Mouse (Mus musculus): ENCODE measurements around the gene Phactr3. TPM values are rescaled to one million over a fixed set of nuclear protein-coding genes. Genes with fewer than 3 reads are reported as not detected.

Gene Phactr3
- polyA plus RNA-seq, 1 experiment: not detected

DNA sequence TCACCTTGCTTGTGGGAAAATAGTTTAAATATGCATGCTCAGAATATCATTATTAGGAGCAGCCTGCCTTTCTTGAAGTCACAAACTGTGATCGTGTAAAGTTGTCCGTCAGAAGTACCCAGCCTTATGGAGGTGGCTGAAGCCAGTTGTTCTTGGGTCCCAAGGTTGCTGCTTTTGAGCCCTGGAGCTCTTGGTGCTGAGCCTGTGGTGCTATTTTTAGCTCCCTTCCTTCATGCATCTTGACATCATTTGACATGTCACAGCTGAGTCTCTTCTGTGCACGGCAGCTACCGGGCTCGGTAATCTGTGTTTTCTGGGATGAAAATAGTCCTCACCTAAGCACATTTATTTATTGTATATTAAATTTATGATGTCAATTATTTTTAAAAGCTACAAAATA, 76.1 kb downstream of the Phactr3 start:
- H3K4me2 ChIP-seq (ENCODE audit: low read depth): no peak overlapping the region
- TF ChIP-seq POLR2AphosphoS2 (IDR thresholded peaks at IDR 0.05; ENCODE audit: insufficient read length, low read depth): no peak
- TF ChIP-seq E2F4 (IDR thresholded peaks at IDR 0.05; ENCODE audit: insufficient read depth): no peak
- no peak for TF ChIP-seq TCF12 (IDR thresholded peaks at IDR 0.05; ENCODE audit: insufficient read depth, poor library complexity, severe bottlenecking)
- TF ChIP-seq CEBPB (IDR thresholded peaks at IDR 0.05; ENCODE audit: insufficient read depth, poor library complexity, severe bottlenecking): no peak
- TF ChIP-seq TCF3 (IDR thresholded peaks at IDR 0.05; ENCODE audit: insufficient read length, low read depth): no peak
- TF ChIP-seq MYOG (IDR thresholded peaks at IDR 0.05; ENCODE audit: control insufficient read depth in 1 of 3, insufficient read depth in 1 of 3, insufficient read length in 2 of 3, low read depth in 2 of 3): no peak
- TF ChIP-seq REST (IDR thresholded peaks at IDR 0.05; ENCODE audit: insufficient read depth, insufficient read length): no peak
- TF ChIP-seq USF1 (IDR thresholded peaks at IDR 0.05; ENCODE audit: low read depth): no peak
- no peak for TF ChIP-seq MYOD1 (IDR thresholded peaks at IDR 0.05; ENCODE audit: control insufficient read depth in 1 of 3, insufficient read length in 2 of 3, low read depth in 2 of 3)
- TF ChIP-seq POLR2A (IDR thresholded peaks at IDR 0.05; ENCODE audit: insufficient read length, low read depth): no peak
- no peak for TF ChIP-seq MAX (IDR thresholded peaks at IDR 0.05; ENCODE audit: low read depth)
- no peak for TF ChIP-seq SRF (IDR thresholded peaks at IDR 0.05; ENCODE audit: control insufficient read depth, insufficient read length, low read depth)
- no peak overlapping the region for H3ac ChIP-seq (ENCODE audit: control insufficient read depth, insufficient read length)
- H3K27me3 ChIP-seq (ENCODE audit: control insufficient read depth, insufficient read depth, insufficient read length): no peaks in the 10 kb centered on the region
- H3K79me2 ChIP-seq (ENCODE audit: control insufficient read depth, insufficient read depth): no peaks in the 10 kb centered on the region
- no peaks in the 10 kb centered on the region for H3K36me3 ChIP-seq (ENCODE audit: control insufficient read depth, insufficient read depth)
- H3K4me3 ChIP-seq: no peak overlapping the region

DNA sequence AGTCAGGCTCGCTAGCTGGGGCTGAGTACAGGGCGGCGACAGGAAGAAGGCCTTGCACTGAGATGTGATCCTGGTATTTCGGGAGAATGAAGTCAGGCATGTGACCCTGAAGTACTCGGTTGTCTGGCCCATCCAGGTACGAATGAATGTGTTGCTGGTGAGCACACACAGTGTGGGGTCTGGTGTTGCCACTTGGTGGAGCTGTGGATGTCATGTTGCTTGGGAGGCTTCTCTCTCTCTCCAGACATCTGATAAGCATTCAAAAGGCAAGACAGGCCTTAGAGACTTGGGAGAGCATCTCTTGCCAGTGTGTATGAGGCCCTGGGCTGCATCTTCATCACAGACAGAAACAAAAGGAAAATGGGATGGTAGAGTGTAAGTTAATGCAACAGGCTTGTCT, 77.3 kb downstream of the Phactr3 start:
- no peak for TF ChIP-seq MYOD1 (IDR thresholded peaks at IDR 0.05; ENCODE audit: control insufficient read depth in 1 of 3, insufficient read length in 2 of 3, low read depth in 2 of 3)
- no peak for TF ChIP-seq MYOG (IDR thresholded peaks at IDR 0.05; ENCODE audit: control insufficient read depth in 1 of 3, insufficient read depth in 1 of 3, insufficient read length in 2 of 3, low read depth in 2 of 3)
- no peak for TF ChIP-seq E2F4 (IDR thresholded peaks at IDR 0.05; ENCODE audit: insufficient read depth)
- no peak for TF ChIP-seq REST (IDR thresholded peaks at IDR 0.05; ENCODE audit: insufficient read depth, insufficient read length)
- no peak for TF ChIP-seq SRF (IDR thresholded peaks at IDR 0.05; ENCODE audit: control insufficient read depth, insufficient read length, low read depth)
- no peak for TF ChIP-seq POLR2A (IDR thresholded peaks at IDR 0.05; ENCODE audit: insufficient read length, low read depth)
- no peak for TF ChIP-seq TCF3 (IDR thresholded peaks at IDR 0.05; ENCODE audit: insufficient read length, low read depth)
- TF ChIP-seq MAX (IDR thresholded peaks at IDR 0.05; ENCODE audit: low read depth): no peak
- no peak for TF ChIP-seq TCF12 (IDR thresholded peaks at IDR 0.05; ENCODE audit: insufficient read depth, poor library complexity, severe bottlenecking)
- no peak for TF ChIP-seq CEBPB (IDR thresholded peaks at IDR 0.05; ENCODE audit: insufficient read depth, poor library complexity, severe bottlenecking)
- TF ChIP-seq USF1 (IDR thresholded peaks at IDR 0.05; ENCODE audit: low read depth): no peak
- no peak for TF ChIP-seq POLR2AphosphoS2 (IDR thresholded peaks at IDR 0.05; ENCODE audit: insufficient read length, low read depth)
- Histone ChIP-seq H3K4me2 (ENCODE audit: low read depth) (no peak overlapping the region), H3K36me3 (ENCODE audit: control insufficient read depth, insufficient read depth) (no peaks in the 10 kb centered on the region), H3K79me2 (ENCODE audit: control insufficient read depth, insufficient read depth) (no peaks in the 10 kb centered on the region), H3ac (ENCODE audit: control insufficient read depth, insufficient read length) (no peak overlapping the region), H3K4me3 (no peak overlapping the region), H3K27me3 (ENCODE audit: control insufficient read depth, insufficient read depth, insufficient read length) (no peaks in the 10 kb centered on the region)

DNA sequence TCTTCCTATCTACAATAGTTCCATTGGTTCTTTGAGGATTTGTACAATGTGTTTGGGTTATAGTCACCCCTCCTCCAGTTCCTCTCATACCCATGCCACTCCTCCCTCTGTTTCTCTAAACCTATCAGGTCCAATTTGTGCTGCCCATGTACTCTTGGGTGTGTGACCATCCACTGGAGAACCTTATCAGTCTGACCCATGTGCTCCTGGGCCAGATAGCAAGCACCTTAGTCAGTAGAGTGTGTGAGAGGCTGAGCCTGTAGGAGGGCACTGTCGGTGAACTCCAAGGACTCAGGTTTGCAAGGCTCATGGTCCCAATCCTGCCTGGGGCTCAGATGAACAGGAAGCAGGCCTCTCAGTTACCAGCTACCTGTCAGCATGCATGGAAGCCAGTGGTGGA, 78.8 kb downstream of the Phactr3 start:
- no peaks in the 10 kb centered on the region for H3K27me3 ChIP-seq (ENCODE audit: control insufficient read depth, insufficient read depth, insufficient read length)
- no peaks in the 10 kb centered on the region for H3K79me2 ChIP-seq (ENCODE audit: control insufficient read depth, insufficient read depth)
- TF ChIP-seq POLR2A (IDR thresholded peaks at IDR 0.05; ENCODE audit: insufficient read length, low read depth) (no peak), SRF (IDR thresholded peaks at IDR 0.05; ENCODE audit: control insufficient read depth, insufficient read length, low read depth) (no peak), MAX (IDR thresholded peaks at IDR 0.05; ENCODE audit: low read depth) (no peak), MYOG (IDR thresholded peaks at IDR 0.05; ENCODE audit: control insufficient read depth in 1 of 3, insufficient read depth in 1 of 3, insufficient read length in 2 of 3, low read depth in 2 of 3) (no peak), TCF12 (IDR thresholded peaks at IDR 0.05; ENCODE audit: insufficient read depth, poor library complexity, severe bottlenecking) (no peak), USF1 (IDR thresholded peaks at IDR 0.05; ENCODE audit: low read depth) (no peak), CEBPB (IDR thresholded peaks at IDR 0.05; ENCODE audit: insufficient read depth, poor library complexity, severe bottlenecking) (no peak), REST (IDR thresholded peaks at IDR 0.05; ENCODE audit: insufficient read depth, insufficient read length) (no peak), E2F4 (IDR thresholded peaks at IDR 0.05; ENCODE audit: insufficient read depth) (no peak), TCF3 (IDR thresholded peaks at IDR 0.05; ENCODE audit: insufficient read length, low read depth) (no peak), MYOD1 (IDR thresholded peaks at IDR 0.05; ENCODE audit: control insufficient read depth in 1 of 3, insufficient read length in 2 of 3, low read depth in 2 of 3) (no peak), POLR2AphosphoS2 (IDR thresholded peaks at IDR 0.05; ENCODE audit: insufficient read length, low read depth) (no peak)
- no peak overlapping the region for H3K4me2 ChIP-seq (ENCODE audit: low read depth)
- H3K36me3 ChIP-seq (ENCODE audit: control insufficient read depth, insufficient read depth): no peaks in the 10 kb centered on the region
- H3K4me3 ChIP-seq: no peak overlapping the region
- no peak overlapping the region for H3ac ChIP-seq (ENCODE audit: control insufficient read depth, insufficient read length)

DNA sequence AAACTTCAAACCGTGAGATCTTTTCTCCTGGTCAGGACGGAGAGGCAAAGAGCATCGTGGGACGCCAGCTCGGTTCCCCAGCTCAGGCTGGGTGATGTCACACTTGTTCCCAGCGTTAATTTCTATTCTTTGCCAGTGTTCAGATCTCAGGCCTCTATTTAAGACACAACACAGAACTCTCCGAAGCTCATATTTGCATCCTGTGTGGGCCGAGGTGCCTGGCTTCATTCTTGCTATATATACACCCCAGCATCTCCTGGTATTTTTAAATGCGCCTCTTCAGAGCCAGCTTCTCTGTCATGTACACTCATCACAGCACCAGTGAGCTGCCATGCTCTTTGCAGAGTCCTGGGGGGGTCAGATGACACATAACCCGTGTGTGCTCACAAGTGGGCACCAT, 85.7 kb downstream of the Phactr3 start:
- TF ChIP-seq MYOG (IDR thresholded peaks at IDR 0.05; ENCODE audit: control insufficient read depth in 1 of 3, insufficient read depth in 1 of 3, insufficient read length in 2 of 3, low read depth in 2 of 3): no peak
- no peak for TF ChIP-seq CEBPB (IDR thresholded peaks at IDR 0.05; ENCODE audit: insufficient read depth, poor library complexity, severe bottlenecking)
- TF ChIP-seq TCF12 (IDR thresholded peaks at IDR 0.05; ENCODE audit: insufficient read depth, poor library complexity, severe bottlenecking): no peak
- no peak for TF ChIP-seq E2F4 (IDR thresholded peaks at IDR 0.05; ENCODE audit: insufficient read depth)
- no peak for TF ChIP-seq SRF (IDR thresholded peaks at IDR 0.05; ENCODE audit: control insufficient read depth, insufficient read length, low read depth)
- TF ChIP-seq MAX (IDR thresholded peaks at IDR 0.05; ENCODE audit: low read depth): no peak
- TF ChIP-seq MYOD1 (IDR thresholded peaks at IDR 0.05; ENCODE audit: control insufficient read depth in 1 of 3, insufficient read length in 2 of 3, low read depth in 2 of 3): no peak
- TF ChIP-seq POLR2A (IDR thresholded peaks at IDR 0.05; ENCODE audit: insufficient read length, low read depth): no peak
- TF ChIP-seq POLR2AphosphoS2 (IDR thresholded peaks at IDR 0.05; ENCODE audit: insufficient read length, low read depth): no peak
- no peak for TF ChIP-seq REST (IDR thresholded peaks at IDR 0.05; ENCODE audit: insufficient read depth, insufficient read length)
- TF ChIP-seq USF1 (IDR thresholded peaks at IDR 0.05; ENCODE audit: low read depth): no peak
- no peak for TF ChIP-seq TCF3 (IDR thresholded peaks at IDR 0.05; ENCODE audit: insufficient read length, low read depth)
- H3K4me3 ChIP-seq: no peak overlapping the region
- no peak overlapping the region for H3ac ChIP-seq (ENCODE audit: control insufficient read depth, insufficient read length)
- no peaks in the 10 kb centered on the region for H3K27me3 ChIP-seq (ENCODE audit: control insufficient read depth, insufficient read depth, insufficient read length)
- no peaks in the 10 kb centered on the region for H3K79me2 ChIP-seq (ENCODE audit: control insufficient read depth, insufficient read depth)
- no peak overlapping the region for H3K4me2 ChIP-seq (ENCODE audit: low read depth)
- H3K36me3 ChIP-seq (ENCODE audit: control insufficient read depth, insufficient read depth): no peaks in the 10 kb centered on the region

Measured in myocyte (in vitro differentiated cells).